Mouse (Mus musculus) heart, embryonic 15.5 days (tissue): Measurements from ENCODE around the gene Vapb. TPM values are rescaled to one million over a fixed set of nuclear protein-coding genes. Genes with fewer than 3 reads are reported as not detected.
A peak's percentile ranks its signal among the peaks of the same experiment; 100 is the strongest.
"Not testable (repeated sequence)": the region's sequence is repeated elsewhere in the genome, so short reads cannot be mapped to it uniquely, and the experiment has no call there.

Experiments
- ATAC-seq: fragments of 200-750 bp; cut with Nextera tagmentation; replicated peaks from 2 replicates; pipeline ENCODE4 v1.8.0; 2017; ENCODE audit warnings: low read depth, moderate TSS enrichment; ENCODE audit not compliant: insufficient number of reproducible peaks, insufficient read depth, low FRiP score
- H3K27ac ChIP-seq: fragments of 300-500 bp; sonication (generic); 2 replicates; pipeline ENCODE4 v1.5.1; 2015; ENCODE audit warnings: mild to moderate bottlenecking, inconsistent platforms
- H3K27me3 ChIP-seq: fragments of 300-500 bp; sonication (generic); 2 replicates; pipeline ENCODE4 v1.6.1; 2015; ENCODE audit warnings: inconsistent platforms
- H3K36me3 ChIP-seq: fragments of 300-500 bp; sonication (generic); 2 replicates; pipeline ENCODE4 v1.6.1; 2015; ENCODE audit warnings: mild to moderate bottlenecking, inconsistent platforms
- H3K4me1 ChIP-seq: fragments of 300-500 bp; sonication (generic); replicated peaks from 2 replicates; pipeline ENCODE4 v1.6.1; 2015; ENCODE audit warnings: inconsistent platforms
- H3K4me2 ChIP-seq: fragments of 300-500 bp; sonication (generic); 2 replicates; pipeline ENCODE4 v1.6.1; 2015; ENCODE audit warnings: inconsistent platforms, mild to moderate bottlenecking, moderate library complexity
- H3K4me3 ChIP-seq: fragments of 300-500 bp; sonication (generic); 2 replicates; pipeline ENCODE4 v1.5.1; 2015; ENCODE audit warnings: mild to moderate bottlenecking, inconsistent platforms
- H3K9ac ChIP-seq: fragments of 300-500 bp; sonication (generic); 2 replicates; pipeline ENCODE4 v1.6.1; 2015; ENCODE audit warnings: mild to moderate bottlenecking, inconsistent platforms
- H3K9me3 ChIP-seq: fragments of 300-500 bp; sonication (generic); replicated peaks from 2 replicates; pipeline ENCODE4 v1.6.1; 2016; ENCODE audit warnings: inconsistent platforms
- WGBS: fragments of 180-500 bp; shearing (Covaris S2); methylation state at CpG from one replicate; pipeline ENCODE4 v1.1.7; 2015; ENCODE audit warnings: mixed read lengths; 5-methylcytosine and 5-hydroxymethylcytosine counted together
- polyA plus RNA-seq: library from polyadenylated mRNA; unstranded; fragments of >200 nt; fragmentation: Nextera tagmentation; extraction: Ambion mirVana; gene quantifications from 2 replicates; pipeline ENCODE4 v1.2.1, GENCODE M21; 2015

Vapb gene
- polyA plus RNA-seq, 1 experiment from 2014 or later, result 9.8 TPM

GRCm38 (mm10) chr2:173713241-173713640 is 24.1 kb upstream of the Vapb start:
- Histone ChIP-seq H3K9me3 (no peaks in the 10 kb centered on the region), H3K9ac (no peak overlapping the region), H3K4me2 (no peak overlapping the region), H3K4me1 (no peaks in the 10 kb centered on the region), H3K4me3 (no peak overlapping the region), H3K36me3 (no peaks in the 10 kb centered on the region), H3K27ac (no peak overlapping the region), H3K27me3 (no peaks in the 10 kb centered on the region)
- ATAC-seq, result no peak
- 78% methylated on average over 4 of the region's 4 CpGs for WGBS

GRCm38 (mm10) chr2:173714620-173715218 is 22.6 kb upstream of the Vapb start:
- Histone ChIP-seq H3K27me3 (no peaks in the 10 kb centered on the region), H3K4me1 (no peaks in the 10 kb centered on the region), H3K9me3 (no peaks in the 10 kb centered on the region), H3K36me3 (no peaks in the 10 kb centered on the region), H3K4me2 (no peak overlapping the region), H3K9ac (no peak overlapping the region), H3K27ac (no peak overlapping the region), H3K4me3 (no peak overlapping the region)
- 69% methylated on average over 8 of the region's 8 CpGs for WGBS
- ATAC-seq, result no peak

GRCm38 (mm10) chr2:173716966-173717365 is 20.3 kb upstream of the Vapb start:
- H3K27ac ChIP-seq, result no peak overlapping the region
- no peak for ATAC-seq
- no peak overlapping the region for H3K4me2 ChIP-seq
- no peaks in the 10 kb centered on the region for H3K9me3 ChIP-seq
- H3K9ac ChIP-seq, result no peak overlapping the region
- 79% methylated on average over 5 of the region's 5 CpGs for whole genome bisulfite sequencing
- H3K27me3 ChIP-seq, result no peaks in the 10 kb centered on the region
- H3K36me3 ChIP-seq, result no peaks in the 10 kb centered on the region
- no peak overlapping the region for H3K4me3 ChIP-seq
- no peaks in the 10 kb centered on the region for H3K4me1 ChIP-seq

GRCm38 (mm10) chr2:173719115-173719514 is 18.2 kb upstream of the Vapb start, which contains the start of gene 1700010B08Rik:
1700010B08Rik (plus strand) TSS chr2:173719415.
- not testable (repeated sequence) for H3K4me3 ChIP-seq, H3K9ac ChIP-seq, H3K4me2 ChIP-seq, H3K9me3 ChIP-seq, ATAC-seq, H3K27me3 ChIP-seq, H3K27ac ChIP-seq, H3K36me3 ChIP-seq, H3K4me1 ChIP-seq
- 83% methylated on average over 6 of the region's 7 CpGs for WGBS

GRCm38 (mm10) chr2:173722251-173722857 is 15.0 kb upstream of the Vapb start:
- 61% methylated on average over 11 of the region's 11 CpGs for WGBS

GRCm38 (mm10) chr2:173724382-173724781 is 12.9 kb upstream of the Vapb start:
- Histone ChIP-seq H3K9me3 (no peaks in the 10 kb centered on the region), H3K9ac (no peak overlapping the region), H3K4me1 (0 out of 2 replicates have a peak, but pooled peaks cover 2% of the 10 kb centered on the region), H3K4me2 (no peak overlapping the region), H3K27me3 (no peaks in the 10 kb centered on the region), H3K27ac (no peak overlapping the region), H3K36me3 (no peaks in the 10 kb centered on the region), H3K4me3 (no peak overlapping the region)
- WGBS, result 50% methylated on average over 14 of the region's 14 CpGs
- no peak for ATAC-seq

More at GRCm38 (mm10) chr2:173722251-173722857, 15.0 kb upstream of the Vapb start:
- Histone ChIP-seq H3K4me3 (no peak overlapping the region), H3K4me1 (0 out of 2 replicates have a peak, but pooled peaks cover 2% of the 10 kb centered on the region), H3K36me3 (no peaks in the 10 kb centered on the region), H3K9me3 (no peaks in the 10 kb centered on the region), H3K27ac (no peak overlapping the region), H3K9ac (no peak overlapping the region), H3K27me3 (no peaks in the 10 kb centered on the region), H3K4me2 (no peak overlapping the region)
- no peak for ATAC-seq

- Histone ChIP-seq H3K27ac (no peak overlapping the region), H3K4me1 (peaks cover 6% of the 10 kb centered on the region; the same call in 1 of the 2 replicates), H3K4me2 (no peak overlapping the region), H3K9ac (no peak overlapping the region), H3K4me3 (no peak overlapping the region), H3K27me3 (no peaks in the 10 kb centered on the region), H3K9me3 (no peaks in the 10 kb centered on the region), H3K36me3 (no peaks in the 10 kb centered on the region)
- no peak for ATAC-seq
- WGBS, result 60% methylated on average over 15 of the region's 15 CpGs
These were observed 12.1 kb upstream of the Vapb start for GRCm38 (mm10) chr2:173724940-173725807.

GRCm38 (mm10) chr2:173725819-173726218 is 11.5 kb upstream of the Vapb start:
- WGBS, result 89% methylated on average over 4 of the region's 4 CpGs

GRCm38 (mm10) chr2:173730444-173730966 is 6.8 kb upstream of the Vapb start:
- no peaks in the 10 kb centered on the region for H3K36me3 ChIP-seq
- H3K4me2 ChIP-seq, result no peak overlapping the region
- 0 out of 2 replicates have a peak, but pooled peaks have one; percentile 14 for ATAC-seq
- H3K4me3 ChIP-seq, result no peak overlapping the region
- H3K27ac ChIP-seq, result no peak overlapping the region
- H3K4me1 ChIP-seq, result peaks cover 12% of the 10 kb centered on the region
- 9% methylated on average over 9 of the region's 9 CpGs for WGBS
- no peak overlapping the region for H3K9ac ChIP-seq
- H3K9me3 ChIP-seq, result no peaks in the 10 kb centered on the region
- no peaks in the 10 kb centered on the region for H3K27me3 ChIP-seq

More at GRCm38 (mm10) chr2:173725819-173726218, 11.5 kb upstream of the Vapb start:
- H3K27ac ChIP-seq, result no peak overlapping the region
- H3K4me1 ChIP-seq, result peaks cover 12% of the 10 kb centered on the region
- no peak overlapping the region for H3K4me2 ChIP-seq
- H3K9ac ChIP-seq, result no peak overlapping the region
- no peak for ATAC-seq
- no peaks in the 10 kb centered on the region for H3K27me3 ChIP-seq
- H3K36me3 ChIP-seq, result no peaks in the 10 kb centered on the region
- H3K9me3 ChIP-seq, result no peaks in the 10 kb centered on the region
- H3K4me3 ChIP-seq, result no peak overlapping the region

- Histone ChIP-seq H3K4me3 (no peak overlapping the region), H3K9me3 (no peaks in the 10 kb centered on the region), H3K9ac (no peak overlapping the region), H3K27ac (no peak overlapping the region), H3K36me3 (no peaks in the 10 kb centered on the region), H3K4me1 (peaks cover 26% of the 10 kb centered on the region), H3K27me3 (no peaks in the 10 kb centered on the region), H3K4me2 (no peak overlapping the region)
- WGBS, result 66% methylated on average over 2 of the region's 2 CpGs
- ATAC-seq, result no peak
These were observed 2.9 kb upstream of the Vapb start for GRCm38 (mm10) chr2:173734426-173734825.

GRCm38 (mm10) chr2:173738232-173738631 is 921 bp downstream of the Vapb start:
- no peak for ATAC-seq
- peaks cover 14% of the 10 kb centered on the region for H3K4me1 ChIP-seq
- WGBS, result 69% methylated on average over 9 of the region's 9 CpGs
- H3K4me3 ChIP-seq, result peak overlapping the region; percentile 85
- peak overlapping the region; percentile 82 for H3K4me2 ChIP-seq
- no peaks in the 10 kb centered on the region for H3K36me3 ChIP-seq
- no peaks in the 10 kb centered on the region for H3K9me3 ChIP-seq
- H3K27me3 ChIP-seq, result no peaks in the 10 kb centered on the region
- peak overlapping the region; percentile 72 for H3K9ac ChIP-seq
- H3K27ac ChIP-seq, result no peak overlapping the region
